Mouse (Mus musculus): ENCODE data around the gene Abi2.
"Not testable (repeated sequence)": the region's sequence is repeated elsewhere in the genome, so short reads cannot be mapped to it uniquely, and the experiment has no call there.

Abi2 gene

GRCm38 (mm10) chr1:60409168-60409828 lies at the start of gene Abi2:
Gene Abi2, plus strand, starts transcription at chr1:60409619.
- in situ Hi-C loops (cut with MboI, MseI), result no loop called here

- in situ Hi-C loops (cut with MboI, MseI), result no loop called here
Observed at GRCm38 (mm10) chr1:60361626-60362025, 47.8 kb upstream of the Abi2 start.

GRCm38 (mm10) chr1:60376556-60376955 lies 32.9 kb upstream of the Abi2 start:
- in situ Hi-C loops (cut with MboI, MseI), result no loop called here

GRCm38 (mm10) chr1:60381910-60382309 lies 27.5 kb upstream of the Abi2 start:
- in situ Hi-C loops (cut with MboI, MseI), result no loop called here

GRCm38 (mm10) chr1:60404848-60405247 lies 4.6 kb upstream of the Abi2 start:
- in situ Hi-C loops (cut with MboI, MseI), result no loop called here

GRCm38 (mm10) chr1:60408501-60409167 lies 785 bp upstream of the Abi2 start:
- in situ Hi-C loops (cut with MboI, MseI), result no loop called here

GRCm38 (mm10) chr1:60409928-60410817 lies 754 bp downstream of the Abi2 start:
- in situ Hi-C loops (cut with MboI, MseI), result no loop called here

GRCm38 (mm10) chr1:60416724-60417123 lies 7.3 kb downstream of the Abi2 start:
- in situ Hi-C loops (cut with MboI, MseI), result no loop called here

- in situ Hi-C loops (cut with MboI, MseI), result no loop called here
Observed at GRCm38 (mm10) chr1:60423882-60424281, 14.5 kb downstream of the Abi2 start.

- in situ Hi-C loops (cut with MboI, MseI), result loop anchor here (5.0 kb wide), 1 partner anchor 41 kb away; no protein-coding TSS in a partner anchor
Observed at GRCm38 (mm10) chr1:60428341-60428740, 18.9 kb downstream of the Abi2 start.

- in situ Hi-C loops (cut with MboI, MseI), result loop anchor here (5.0 kb wide), 1 partner anchor 42 kb away; no protein-coding TSS in a partner anchor
Observed at GRCm38 (mm10) chr1:60428932-60429331, 19.5 kb downstream of the Abi2 start.

- in situ Hi-C loops (cut with MboI, MseI), result no loop called here
Observed at GRCm38 (mm10) chr1:60431531-60431930, 22.1 kb downstream of the Abi2 start.

- in situ Hi-C loops (cut with MboI, MseI), result no loop called here
Observed at GRCm38 (mm10) chr1:60432497-60432896, 23.1 kb downstream of the Abi2 start.

- in situ Hi-C loops (cut with MboI, MseI), result not testable (repeated sequence)
Observed at GRCm38 (mm10) chr1:60441438-60441837, 32.0 kb downstream of the Abi2 start.

GRCm38 (mm10) chr1:60447067-60447466 lies 37.6 kb downstream of the Abi2 start:
- in situ Hi-C loops (cut with MboI, MseI), result loop anchor here (5.0 kb wide), 1 partner anchor 50 kb away; no protein-coding TSS in a partner anchor

GRCm38 (mm10) chr1:60449896-60450295 lies 40.5 kb downstream of the Abi2 start:
- in situ Hi-C loops (cut with MboI, MseI), result loop anchor here (5.0 kb wide), 1 partner anchor 53 kb away; no protein-coding TSS in a partner anchor

GRCm38 (mm10) chr1:60460623-60461022 lies 51.2 kb downstream of the Abi2 start:
- in situ Hi-C loops (cut with MboI, MseI), result no loop called here

GRCm38 (mm10) chr1:60469491-60469890 lies 60.1 kb downstream of the Abi2 start:
- in situ Hi-C loops (cut with MboI, MseI), result loop anchor here (5.0 kb wide), 1 partner anchor 58 kb away; no protein-coding TSS in a partner anchor

- in situ Hi-C loops (cut with MboI, MseI), result no loop called here
Observed at GRCm38 (mm10) chr1:60470541-60470940, 61.1 kb downstream of the Abi2 start.

GRCm38 (mm10) chr1:60481561-60481960 lies 72.1 kb downstream of the Abi2 start:
- in situ Hi-C loops (cut with MboI, MseI), result no loop called here

GRCm38 (mm10) chr1:60482881-60483280 lies 73.5 kb downstream of the Abi2 start:
- in situ Hi-C loops (cut with MboI, MseI), result no loop called here

- in situ Hi-C loops (cut with MboI, MseI), result no loop called here
Observed at GRCm38 (mm10) chr1:60485649-60486048, 76.2 kb downstream of the Abi2 start.

All from regulatory T cell (primary cell).